Mouse (Mus musculus) E14TG2a.4 (cell line): ENCODE data around the gene Tssc4.

Experiments used
- CTCF ChIP-seq: conservative IDR thresholded peaks from 2 replicates; pipeline ENCODE4 v1.5.1; 2014; ENCODE audit warnings: low read length
- NANOG ChIP-seq: IDR thresholded peaks from 2 replicates; pipeline ENCODE4 v1.6.1; 2014; ENCODE audit warnings: borderline replicate concordance, low read length, mixed read lengths
- POU5F1 ChIP-seq: IDR thresholded peaks from 2 replicates; pipeline ENCODE4 v1.6.1; 2014; ENCODE audit warnings: low read length, borderline replicate concordance

DNA sequence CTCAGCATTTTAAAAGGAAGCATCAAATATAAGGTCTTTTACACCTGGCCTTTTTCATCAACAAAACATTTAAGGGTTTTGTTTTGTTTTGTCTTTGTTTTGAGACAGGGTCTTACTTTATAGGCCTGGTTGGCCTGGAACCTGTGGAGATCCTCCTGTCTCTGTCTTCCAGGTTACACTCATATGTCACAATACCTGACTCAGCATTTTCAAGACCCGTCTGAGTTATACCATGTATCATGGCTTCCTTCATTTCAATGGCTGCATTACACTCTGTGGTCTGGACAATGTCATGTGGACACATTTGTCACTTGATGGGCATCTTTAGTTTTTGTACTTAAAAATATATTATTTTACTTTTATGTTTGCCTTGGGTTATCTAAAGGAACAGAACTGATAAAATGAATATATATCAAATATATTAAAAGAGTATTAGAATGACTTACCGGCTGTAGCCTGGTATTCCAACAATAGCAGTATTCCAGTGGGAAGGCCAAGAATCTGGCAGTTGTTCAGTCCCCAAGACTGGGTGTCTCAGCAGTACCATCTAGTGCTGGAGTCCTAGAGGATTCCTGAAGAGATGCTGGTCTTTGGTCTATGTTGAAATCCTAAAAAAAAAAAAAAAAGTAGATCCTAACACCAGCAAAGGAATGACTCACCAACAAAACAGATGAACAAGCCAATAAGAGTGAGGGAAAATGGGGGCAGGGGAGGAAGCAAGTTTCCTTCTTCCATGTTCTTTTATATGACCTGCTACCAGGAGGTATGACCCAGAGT is 24.8 kb upstream of the Tssc4 start:
- no peak for TF ChIP-seq CTCF
- TF ChIP-seq POU5F1, result no peak
- no peak for TF ChIP-seq NANOG
